In the genomic region with DNA sequence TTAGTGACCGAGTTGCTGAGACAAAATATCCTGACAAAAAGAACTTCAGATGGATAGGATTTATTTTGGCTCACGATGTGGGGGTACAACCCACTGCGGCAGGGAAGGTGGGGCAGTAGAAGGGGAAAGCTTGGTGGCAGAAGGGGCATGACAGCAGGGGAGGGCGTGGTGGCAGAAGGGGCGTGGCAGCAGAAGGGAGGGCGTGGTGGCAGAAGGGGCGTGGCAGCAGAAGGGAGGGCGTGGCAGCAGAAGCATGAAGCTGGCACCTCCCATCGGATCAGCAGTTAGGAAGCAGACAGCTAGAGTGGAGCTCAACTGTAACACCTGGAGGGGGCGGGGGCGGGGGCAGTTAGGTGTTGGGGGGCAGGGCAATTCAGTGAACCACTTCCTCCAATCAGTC, we compare ENCODE assay signal across 33 mouse cellular contexts. TPM values are rescaled to one million over a fixed set of nuclear protein-coding genes. Genes with fewer than 3 reads are reported as not detected.
DNase-seq lines count a peak whose midpoint lies in the region; ATAC-seq and TF ChIP-seq lines count a peak whose summit lies in the region.
"Had no signal": no experiment of that assay in that cellular context is flagged by ENCODE, and none has a peak within 500 bp of the region (broad histone marks: within the 10 kb centered on the region; RNA-seq: fewer than 3 reads in every experiment).

No protein-coding gene starts in this region.

- no peaks in the 10 kb centered on the region for H3K9me3 ChIP-seq in neural tube, embryonic 15.5 days (replicated peaks)
- H3K9me3 ChIP-seq: embryonic facial prominence, embryonic 10.5 days; forebrain, embryonic 10.5 days; forebrain, embryonic 13.5 days; heart, embryonic 12.5 days; heart, embryonic 15.5 days had no signal

- DNase-seq in heart, adult 11 months: peak; percentile 68
- no peak for DNase-seq in heart, postnatal 25 days (ENCODE audit: low spot score)
- DNase-seq in testis, postnatal 14 days (ENCODE audit: low spot score): no peak
- peak; percentile 46 for DNase-seq in ES-CJ7 (ENCODE audit: low read depth, low spot score)
- DNase-seq: adrenal gland, adult 8-10 months; adrenal gland, postnatal 25 days; cerebellum, adult 11-12 months; cerebellum, adult 8-10 months; cerebellum, postnatal 10 days; cerebellum, postnatal 36 days; embryo, embryonic 11 days; gastrocnemius, adult 2 months; gastrocnemius, postnatal 14 days; heart, adult 18-20 months; heart, postnatal 10 days; heart, postnatal 4 days had no signal

- TF ChIP-seq POLR2A in testis, adult 2 months (IDR thresholded peaks at IDR 0.05; ENCODE audit: control insufficient read depth, low read depth, low read length): no peak

- no peak for TF ChIP-seq CTCF in testis, adult 2 months (IDR thresholded peaks at IDR 0.05; ENCODE audit: control insufficient read depth, insufficient read depth, insufficient replicate concordance, low read depth, low read length)

- 78% methylated on average over 11 of the region's 11 CpGs for WGBS in neural tube, embryonic 15.5 days

- H3K27ac ChIP-seq in testis, adult 2 months (ENCODE audit: control insufficient read depth, insufficient read depth, low read depth, low read length): peak overlapping the region; percentile 48; the same call in 1 of the 2 replicates
- no peak overlapping the region for H3K27ac ChIP-seq in neural tube, embryonic 15.5 days (replicated peaks)
- H3K27ac ChIP-seq: embryonic facial prominence, embryonic 10.5 days; embryonic facial prominence, embryonic 13.5 days; forebrain, embryonic 10.5 days; forebrain, embryonic 13.5 days; gastrocnemius, adult 2 months; heart, embryonic 15.5 days; hindbrain, embryonic 14.5 days; hindbrain, postnatal 0 days had no signal

- no peaks in the 10 kb centered on the region for H3K36me3 ChIP-seq in testis, adult 2 months (ENCODE audit: control insufficient read depth, insufficient read depth, low read length)
- no peaks in the 10 kb centered on the region for H3K36me3 ChIP-seq in neural tube, embryonic 15.5 days
- H3K36me3 ChIP-seq: embryonic facial prominence, embryonic 10.5 days; embryonic facial prominence, embryonic 13.5 days; forebrain, embryonic 10.5 days; G1E; heart, embryonic 12.5 days; heart, embryonic 15.5 days had no signal

- H3K9ac ChIP-seq in neural tube, embryonic 15.5 days (replicated peaks): no peak overlapping the region
- H3K9ac ChIP-seq: embryonic facial prominence, embryonic 13.5 days; forebrain, embryonic 13.5 days; heart, embryonic 12.5 days; heart, embryonic 15.5 days; hindbrain, embryonic 14.5 days had no signal

- peak; percentile 64 for ATAC-seq in megakaryocyte progenitor cell, adult 5-6 weeks (replicated peaks; ENCODE audit: poor library complexity)
- ATAC-seq in neural tube, embryonic 15.5 days (ENCODE audit: low FRiP score): no peak
- ATAC-seq in erythroblast, adult 5-6 weeks (replicated peaks; ENCODE audit: low FRiP score, poor library complexity, severe bottlenecking): no peak
- ATAC-seq: activated CD4-positive, CD25-positive, alpha-beta regulatory T cell, adult 4 months; forebrain, embryonic 13.5 days; forebrain, embryonic 16.5 days; hindbrain, postnatal 0 days; Patski had no signal

- H3K4me1 ChIP-seq in testis, adult 2 months (ENCODE audit: control insufficient read depth, insufficient read depth, low read length): peaks cover 8% of the 10 kb centered on the region
- no peaks in the 10 kb centered on the region; the same call in 1 of the 2 replicates for H3K4me1 ChIP-seq in neural tube, embryonic 15.5 days
- H3K4me1 ChIP-seq: embryonic facial prominence, embryonic 10.5 days; embryonic facial prominence, embryonic 13.5 days; forebrain, embryonic 10.5 days; forebrain, embryonic 13.5 days; heart, embryonic 12.5 days; heart, embryonic 15.5 days had no signal

- H3K4me3 ChIP-seq in testis, adult 2 months (ENCODE audit: control insufficient read depth, low read depth, low read length): no peak overlapping the region
- no peak overlapping the region for H3K4me3 ChIP-seq in neural tube, embryonic 15.5 days (replicated peaks)
- H3K4me3 ChIP-seq: embryonic facial prominence, embryonic 10.5 days; embryonic facial prominence, embryonic 13.5 days; forebrain, embryonic 10.5 days; forebrain, embryonic 13.5 days; gastrocnemius, adult 2 months; heart, embryonic 12.5 days; heart, embryonic 15.5 days had no signal

- intact Hi-C loops in heart, postnatal 25 days (cut with DNase I): no loop called here

- H3K4me2 ChIP-seq in neural tube, embryonic 15.5 days: no peak overlapping the region
- H3K4me2 ChIP-seq: embryonic facial prominence, embryonic 13.5 days; forebrain, embryonic 13.5 days; heart, embryonic 12.5 days; heart, embryonic 15.5 days; hindbrain, embryonic 14.5 days had no signal

- no peaks in the 10 kb centered on the region for H3K27me3 ChIP-seq in testis, adult 2 months (ENCODE audit: control insufficient read depth, insufficient read depth, low read length)
- H3K27me3 ChIP-seq in neural tube, embryonic 15.5 days (replicated peaks): no peaks in the 10 kb centered on the region
- H3K27me3 ChIP-seq: embryonic facial prominence, embryonic 13.5 days; forebrain, embryonic 13.5 days; heart, embryonic 12.5 days; heart, embryonic 15.5 days had no signal

RNA-seq across cellular contexts. Expression of gene Dynlrb2, which starts 46.2 kb away (rescaled TPM):
- not detected for total RNA-seq in heart, postnatal 25 days (2021)
- 235 and 246 TPM in 2 replicates for polyA plus RNA-seq in testis, adult 2 months (2012; rRNA removed)
- total RNA-seq in megakaryocyte progenitor cell, adult 5-6 weeks (2015): not detected in 2 replicates
- total RNA-seq in megakaryocyte progenitor cell, adult 5-6 weeks (2017): not detected in 2 replicates
- polyA plus RNA-seq in neural tube, embryonic 15.5 days (2015; fragmentation: Nextera tagmentation; extraction: Ambion mirVana): 5.8 and 7.0 TPM in 2 replicates
- total RNA-seq in erythroblast, adult 5-6 weeks (2015; ENCODE audit: low replicate concordance): not detected in 2 replicates
- total RNA-seq in erythroblast, adult 5-6 weeks (2017; ENCODE audit: low replicate concordance): not detected in 2 replicates
- total RNA-seq: adrenal gland, postnatal 25 days; G1E; gastrocnemius, adult 2 months; gastrocnemius, postnatal 14 days; gastrocnemius, postnatal 4 days; heart, postnatal 10 days; heart, postnatal 4 days had no signal
- polyA plus RNA-seq: activated CD4-positive, CD25-positive, alpha-beta regulatory T cell, adult 4 months; embryonic facial prominence, embryonic 13.5 days; G1E; heart, embryonic 12.5 days had no signal

Comparison
In these comparisons a context has a peak if more than half of its experiments do, and no peak if none do; other contexts are left out.
1. DNase-seq: peak in heart, adult 11 months (single experiment) and ES-CJ7 (single experiment); none in heart, postnatal 25 days (single experiment) and testis, postnatal 14 days (single experiment).